Mouse (Mus musculus): ENCODE results near the gene Dus2. TPM values are rescaled to one million over a fixed set of nuclear protein-coding genes. Genes with fewer than 3 reads are reported as not detected.

The Dus2 gene
- polyA plus RNA-seq (2015; fragmentation: Nextera tagmentation; extraction: Ambion mirVana): 25.2 and 25.4 TPM in 2 replicates

GRCm38 (mm10) chr8:105990856-105991387 lies at the start of gene Dus2:
Dus2 (plus strand) TSS chr8:105991337.

GRCm38 (mm10) chr8:105943321-105943739 lies 47.8 kb upstream of the Dus2 start, which contains the start of gene Lcat:
Lcat (minus strand) TSS chr8:105943382.

GRCm38 (mm10) chr8:105965905-105966341 lies 25.2 kb upstream of the Dus2 start, which contains the start of gene Slc12a4:
Slc12a4 (minus strand) TSS chr8:105966097.

GRCm38 (mm10) chr8:105979325-105979724 lies 11.8 kb upstream of the Dus2 start, which contains the start of gene Dpep3:
Dpep3 (minus strand) TSS chr8:105979429.

GRCm38 (mm10) chr8:106005875-106006274 lies 14.7 kb downstream of the Dus2 start, which contains the start of gene Dpep2nb:
Dpep2nb (minus strand) TSS chr8:106005975.

GRCm38 (mm10) chr8:106011643-106011986 lies 20.5 kb downstream of the Dus2 start, which contains the start of gene Ddx28:
Ddx28 (minus strand) TSS chr8:106011882.

GRCm38 (mm10) chr8:106058731-106059612 lies 67.8 kb downstream of the Dus2 start, which contains the start of gene Nfatc3:
Nfatc3 (plus strand) TSS chr8:106058840.

Small RNA genes within 50 kb of the gene (microRNA-seq; reads per million reads assigned to microRNA genes)
- not detected for gene Mir7074

Other genes starting within 250 kb of the Dus2 start
- 43.2 and 48.6 TPM in 2 replicates for gene Gfod2, start 232.7 kb upstream of the Dus2 start, polyA plus RNA-seq (2015; fragmentation: Nextera tagmentation; extraction: Ambion mirVana)
- gene Ranbp10, start 164.0 kb upstream of the Dus2 start, polyA plus RNA-seq (2015; fragmentation: Nextera tagmentation; extraction: Ambion mirVana): 6.8 and 7.9 TPM in 2 replicates
- 0.25 and 0.45 TPM in 2 replicates for gene Tsnaxip1, start 163.6 kb upstream of the Dus2 start, polyA plus RNA-seq (2015; fragmentation: Nextera tagmentation; extraction: Ambion mirVana)
- gene Cenpt, start 138.1 kb upstream of the Dus2 start, polyA plus RNA-seq (2015; fragmentation: Nextera tagmentation; extraction: Ambion mirVana): 33.7 and 38.1 TPM in 2 replicates
- gene Thap11, start 136.2 kb upstream of the Dus2 start, polyA plus RNA-seq (2015; fragmentation: Nextera tagmentation; extraction: Ambion mirVana): 46.5 and 47.5 TPM in 2 replicates
- gene Nutf2, start 130.8 kb upstream of the Dus2 start, polyA plus RNA-seq (2015; fragmentation: Nextera tagmentation; extraction: Ambion mirVana): 124 and 138 TPM in 2 replicates
- 28.9 and 35.3 TPM in 2 replicates for gene Edc4, start 110.5 kb upstream of the Dus2 start, polyA plus RNA-seq (2015; fragmentation: Nextera tagmentation; extraction: Ambion mirVana)
- gene Nrn1l, start 97.8 kb upstream of the Dus2 start, polyA plus RNA-seq (2015; fragmentation: Nextera tagmentation; extraction: Ambion mirVana): 2.4 and 5.5 TPM in 2 replicates
- 8.6 and 9.3 TPM in 2 replicates for gene Pskh1, start 90.9 kb upstream of the Dus2 start, polyA plus RNA-seq (2015; fragmentation: Nextera tagmentation; extraction: Ambion mirVana)
- gene Ctrl, start 57.5 kb upstream of the Dus2 start, polyA plus RNA-seq (2015; fragmentation: Nextera tagmentation; extraction: Ambion mirVana): 1.8 and 2.8 TPM in 2 replicates
- 127 and 138 TPM in 2 replicates for gene Psmb10, start 52.9 kb upstream of the Dus2 start, polyA plus RNA-seq (2015; fragmentation: Nextera tagmentation; extraction: Ambion mirVana)
- gene Lcat, start 48.0 kb upstream of the Dus2 start, polyA plus RNA-seq (2015; fragmentation: Nextera tagmentation; extraction: Ambion mirVana): 16.8 TPM in 2 replicates
- gene Slc12a4, start 25.2 kb upstream of the Dus2 start, polyA plus RNA-seq (2015; fragmentation: Nextera tagmentation; extraction: Ambion mirVana): 15.6 and 15.7 TPM in 2 replicates
- gene Dpep3, start 11.9 kb upstream of the Dus2 start, polyA plus RNA-seq (2015; fragmentation: Nextera tagmentation; extraction: Ambion mirVana): not detected in 2 replicates
- gene Dpep2nb, start 14.6 kb downstream of the Dus2 start, polyA plus RNA-seq (2015; fragmentation: Nextera tagmentation; extraction: Ambion mirVana): 0.21 TPM in 1 of 2 replicates, not detected in the other
- gene Ddx28, start 20.5 kb downstream of the Dus2 start, polyA plus RNA-seq (2015; fragmentation: Nextera tagmentation; extraction: Ambion mirVana): 19.0 and 19.6 TPM in 2 replicates
- 2.7 and 2.9 TPM in 2 replicates for gene Nfatc3, start 67.5 kb downstream of the Dus2 start, polyA plus RNA-seq (2015; fragmentation: Nextera tagmentation; extraction: Ambion mirVana)
- 0.13 and 0.48 TPM in 2 replicates for gene Esrp2, start 145.6 kb downstream of the Dus2 start, polyA plus RNA-seq (2015; fragmentation: Nextera tagmentation; extraction: Ambion mirVana)
- 15.2 and 15.4 TPM in 2 replicates for gene Pla2g15, start 159.1 kb downstream of the Dus2 start, polyA plus RNA-seq (2015; fragmentation: Nextera tagmentation; extraction: Ambion mirVana)
- 46.4 and 47.3 TPM in 2 replicates for gene Slc7a6, start 177.5 kb downstream of the Dus2 start, polyA plus RNA-seq (2015; fragmentation: Nextera tagmentation; extraction: Ambion mirVana)
- gene Slc7a6os, start 219.6 kb downstream of the Dus2 start, polyA plus RNA-seq (2015; fragmentation: Nextera tagmentation; extraction: Ambion mirVana): 32.3 and 36.1 TPM in 2 replicates
- gene Prmt7, start 219.6 kb downstream of the Dus2 start, polyA plus RNA-seq (2015; fragmentation: Nextera tagmentation; extraction: Ambion mirVana): 49.1 and 56.5 TPM in 2 replicates